Mouse (Mus musculus) stomach, postnatal 0 days (tissue): ENCODE measurements around the gene Shld1.

ENCODE experiments used
- CTCF ChIP-seq: IDR thresholded peaks from 2 replicates; pipeline ENCODE4 v1.5.1; 2016; ENCODE audit warnings: antibody characterized with exemption, low read depth, mild to moderate bottlenecking, moderate library complexity
- EP300 ChIP-seq: optimal IDR thresholded peaks from 2 replicates; pipeline ENCODE3; 2016; ENCODE audit warnings: antibody characterized with exemption

DNA sequence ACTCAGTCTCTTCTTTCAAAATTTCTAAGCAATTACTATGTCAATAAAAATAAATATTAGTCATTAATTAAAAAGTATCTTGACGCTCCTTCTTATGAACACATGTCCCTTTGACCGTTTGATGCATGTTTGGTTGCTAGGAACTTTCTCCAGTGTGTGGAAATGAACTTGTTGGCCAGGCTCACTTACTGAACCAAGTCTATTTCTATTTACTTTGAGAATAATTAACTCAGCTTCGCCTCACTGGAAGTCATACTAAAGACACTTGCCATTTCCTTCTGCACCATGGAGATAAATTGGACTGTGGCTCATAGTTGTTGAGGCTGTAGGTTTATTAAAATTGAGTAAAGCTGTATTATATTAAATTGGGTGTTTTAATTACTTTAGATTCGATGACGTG, 46.2 kb downstream of the Shld1 start:
- TF ChIP-seq CTCF (no peak), EP300 (no peak)
